Mouse (Mus musculus) bone marrow macrophage, adult 2 months (primary cell): ENCODE measurements around the gene Trim9. TPM values are rescaled to one million over a fixed set of nuclear protein-coding genes. Genes with fewer than 3 reads are reported as not detected.

ENCODE experiments used
- H3K27ac ChIP-seq: 2 replicates; pipeline ENCODE4 v1.5.1; 2012; ENCODE audit warnings: low read depth, low read length; ENCODE audit not compliant: insufficient read depth
- H3K4me1 ChIP-seq: 2 replicates; pipeline ENCODE4 v1.6.1; 2012; ENCODE audit warnings: low read length; ENCODE audit not compliant: control insufficient read depth, insufficient read depth
- H3K4me3 ChIP-seq: 2 replicates; pipeline ENCODE4 v1.5.1; 2012; ENCODE audit warnings: mild to moderate bottlenecking, low read length, moderate library complexity; ENCODE audit not compliant: insufficient read depth
- CTCF ChIP-seq: IDR thresholded peaks from 2 replicates; pipeline ENCODE4 v1.5.1; 2012; ENCODE audit warnings: low read depth, mild to moderate bottlenecking, low read length, moderate library complexity
- POLR2A ChIP-seq: IDR thresholded peaks from 2 replicates; pipeline ENCODE4 v1.6.1; 2012; ENCODE audit warnings: mild to moderate bottlenecking, low read depth, low read length, borderline replicate concordance
- polyA plus RNA-seq: library from polyadenylated mRNA; stranded (reverse); fragments of >200 nt; gene quantifications from 2 replicates; pipeline ENCODE4 v1.2.4, GENCODE M21; 2012; ENCODE audit not compliant: missing spikeins, insufficient read depth, insufficient read length

Trim9 gene
- polyA plus RNA-seq, 1 experiment: not detected

- H3K4me3 ChIP-seq: no peak overlapping the region
- H3K4me1 ChIP-seq: no peaks in the 10 kb centered on the region
- H3K27ac ChIP-seq: no peak overlapping the region
- TF ChIP-seq CTCF (no peak), POLR2A (no peak)
These were observed 53.3 kb downstream of the Trim9 start for GRCm38 (mm10) chr12:70293927-70294684.

DNA sequence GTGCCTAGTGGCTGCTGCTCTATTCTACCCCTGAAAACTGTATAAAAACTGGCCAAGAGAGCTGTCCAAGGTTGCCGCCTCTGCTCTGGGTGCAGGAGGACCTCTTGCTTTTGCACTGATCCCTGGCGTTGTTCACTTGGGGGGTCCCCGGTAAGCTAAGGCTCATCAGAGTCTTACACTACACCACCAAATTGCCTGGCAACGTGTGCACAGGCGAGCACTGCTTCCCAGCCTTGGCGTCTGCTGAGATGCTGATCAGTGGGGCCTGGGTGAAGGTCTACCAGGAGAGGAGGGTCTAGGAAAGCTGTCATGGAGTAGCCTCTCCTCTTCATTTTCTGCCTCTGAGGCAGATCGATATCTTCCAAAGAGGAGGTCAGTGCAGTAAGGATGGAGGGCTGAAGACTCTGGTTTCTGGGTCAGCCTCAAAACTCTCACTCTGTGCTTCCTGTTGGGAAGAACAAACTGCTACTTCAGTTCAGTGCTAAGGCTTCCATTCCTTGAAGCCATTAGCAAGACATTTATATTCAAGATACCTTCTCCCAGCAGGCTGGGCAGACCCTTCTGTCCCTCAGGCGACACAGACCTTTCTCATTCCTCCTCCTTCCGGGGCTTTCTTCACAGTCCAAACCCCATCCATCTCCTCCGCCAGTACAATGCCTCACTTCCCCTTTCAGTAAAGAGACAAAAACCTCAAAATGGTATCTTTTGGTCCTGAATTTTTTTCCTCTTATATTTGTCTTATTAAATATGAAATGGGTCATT, 54.1 kb downstream of the Trim9 start:
- TF ChIP-seq POLR2A: no peak
- no peak for TF ChIP-seq CTCF
- H3K4me3 ChIP-seq: no peak overlapping the region
- H3K4me1 ChIP-seq: no peaks in the 10 kb centered on the region
- no peak overlapping the region for H3K27ac ChIP-seq

- H3K4me3 ChIP-seq: no peak overlapping the region
- no peaks in the 10 kb centered on the region for H3K4me1 ChIP-seq
- H3K27ac ChIP-seq: no peak overlapping the region
- TF ChIP-seq POLR2A (no peak), CTCF (no peak)
These were observed 61.9 kb downstream of the Trim9 start for GRCm38 (mm10) chr12:70285521-70285920.

GRCm38 (mm10) chr12:70284979-70285378, 62.4 kb downstream of the Trim9 start:
- H3K4me1 ChIP-seq: no peaks in the 10 kb centered on the region
- no peak overlapping the region for H3K4me3 ChIP-seq
- TF ChIP-seq POLR2A (no peak), CTCF (no peak)
- no peak overlapping the region for H3K27ac ChIP-seq

DNA sequence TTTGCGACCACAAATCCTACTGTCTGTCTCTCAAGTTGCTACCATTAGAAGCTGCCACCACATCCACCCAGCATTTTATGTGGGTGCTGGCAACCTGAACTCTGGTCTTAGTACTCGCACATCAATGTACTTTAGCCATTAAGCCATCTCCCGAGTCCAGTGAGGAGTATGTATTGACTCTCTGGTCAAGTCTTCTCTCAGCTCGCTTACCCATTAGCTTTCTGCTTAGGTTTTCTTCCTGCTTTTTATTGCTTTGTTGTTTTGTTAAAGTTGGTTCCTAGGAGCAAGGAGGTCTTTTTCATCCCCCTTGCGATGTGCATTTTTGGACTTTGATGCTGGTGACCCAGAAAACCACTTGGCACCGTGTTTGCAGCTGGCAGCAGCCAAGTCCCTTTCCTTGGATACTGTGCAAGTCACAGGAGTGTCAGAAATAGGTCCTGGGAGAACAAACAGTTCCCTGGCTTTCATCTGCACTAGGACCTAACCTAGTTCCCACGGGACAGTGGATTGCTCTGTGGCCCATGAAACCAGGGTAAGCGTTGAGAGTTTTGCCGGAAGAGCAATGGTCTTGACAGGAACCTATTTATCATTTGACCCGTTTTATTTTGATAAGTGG, 64.2 kb downstream of the Trim9 start:
- Histone ChIP-seq H3K4me3 (no peak overlapping the region), H3K27ac (no peak overlapping the region), H3K4me1 (no peaks in the 10 kb centered on the region)
- no peak for TF ChIP-seq CTCF
- TF ChIP-seq POLR2A: no peak

- no peak overlapping the region for H3K4me3 ChIP-seq
- no peak overlapping the region for H3K27ac ChIP-seq
- no peak for TF ChIP-seq POLR2A
- no peak for TF ChIP-seq CTCF
- no peaks in the 10 kb centered on the region for H3K4me1 ChIP-seq
These were observed 66.5 kb downstream of the Trim9 start for GRCm38 (mm10) chr12:70280930-70281329.

GRCm38 (mm10) chr12:70280381-70280780, 67.0 kb downstream of the Trim9 start:
- Histone ChIP-seq H3K4me3 (no peak overlapping the region), H3K4me1 (no peaks in the 10 kb centered on the region), H3K27ac (no peak overlapping the region)
- TF ChIP-seq POLR2A: no peak
- TF ChIP-seq CTCF: no peak

DNA sequence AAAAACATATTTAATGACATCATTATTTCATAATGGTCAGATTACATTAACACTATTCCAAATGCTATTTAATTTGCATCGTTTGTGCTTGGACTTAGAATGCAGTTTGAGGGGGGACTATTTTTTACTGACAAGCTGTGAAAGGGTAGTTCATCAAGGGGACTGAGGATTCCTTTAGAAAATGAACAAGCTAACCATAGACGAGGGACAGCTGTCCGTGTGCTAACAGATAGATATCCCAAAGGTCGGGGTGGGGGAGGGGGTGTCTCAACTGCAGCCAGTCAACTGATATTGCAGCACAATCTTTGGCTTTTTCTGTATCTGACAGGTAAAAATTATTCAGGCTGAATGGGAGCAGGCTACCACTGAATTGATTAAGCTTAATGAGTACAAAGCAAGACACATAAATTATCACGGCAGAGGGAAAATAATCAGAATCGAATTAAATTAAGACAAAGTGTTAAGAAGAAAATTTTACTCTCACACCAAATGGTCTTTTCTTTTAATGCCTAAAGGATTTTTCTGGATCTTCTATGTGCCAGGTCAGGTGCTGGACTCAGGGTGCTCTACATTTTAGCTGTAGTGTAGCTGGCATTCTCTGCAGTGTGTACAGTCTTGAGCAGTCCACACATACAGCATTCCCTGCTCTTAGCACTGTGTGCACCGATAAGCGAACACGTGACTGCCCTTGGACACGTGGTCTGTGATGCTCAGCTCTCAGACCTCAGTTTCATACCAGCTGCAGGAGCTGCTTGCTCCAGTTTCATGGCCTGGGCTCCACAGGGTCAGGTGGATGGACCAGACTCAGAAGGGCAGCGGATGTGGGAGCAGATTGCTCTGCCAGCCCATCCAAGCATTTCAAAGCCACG, 70.1 kb downstream of the Trim9 start:
- TF ChIP-seq CTCF: no peak
- TF ChIP-seq POLR2A: no peak
- no peak overlapping the region for H3K4me3 ChIP-seq
- no peaks in the 10 kb centered on the region for H3K4me1 ChIP-seq
- H3K27ac ChIP-seq: no peak overlapping the region

GRCm38 (mm10) chr12:70269724-70270123, 77.7 kb downstream of the Trim9 start:
- H3K27ac ChIP-seq: no peak overlapping the region
- H3K4me3 ChIP-seq: no peak overlapping the region
- H3K4me1 ChIP-seq: no peaks in the 10 kb centered on the region
- no peak for TF ChIP-seq POLR2A
- no peak for TF ChIP-seq CTCF
